In genomic region chr17:86518604-86519003, GRCm38 (mm10) we compare ENCODE assay signal across 18 mouse cellular contexts. TPM values are rescaled to one million over a fixed set of nuclear protein-coding genes. Genes with fewer than 3 reads are reported as not detected.
"Had no signal": no experiment of that assay in that cellular context is flagged by ENCODE, and none has a peak within 500 bp of the region (broad histone marks: within the 10 kb centered on the region; RNA-seq: fewer than 3 reads in every experiment).

No protein-coding gene starts in this region.

- DNase-seq: kidney, adult 11 months; kidney, adult 9 months; kidney, postnatal 14 days; layer of hippocampus, adult 9-11 months; layer of hippocampus, postnatal 36 days; left cerebral cortex, postnatal 4 days; lung, adult 18-20 months; midbrain, embryonic 14.5 days; spleen, adult 18-20 months; thymus, adult 18-20 months; thymus, postnatal 14 days had no signal

- H3K9me3 ChIP-seq: limb, embryonic 13.5 days; midbrain, embryonic 10.5 days; neural tube, embryonic 15.5 days had no signal

- H3K27ac ChIP-seq: limb, embryonic 13.5 days; liver, embryonic 14.5 days; midbrain, embryonic 10.5 days; neural tube, embryonic 15.5 days had no signal

- H3K9ac ChIP-seq: limb, embryonic 13.5 days; liver, embryonic 14.5 days; neural tube, embryonic 15.5 days had no signal

- H3K36me3 ChIP-seq: limb, embryonic 13.5 days; midbrain, embryonic 10.5 days; neural tube, embryonic 15.5 days had no signal

- H3K4me3 ChIP-seq: limb, embryonic 13.5 days; midbrain, embryonic 10.5 days; myocyte; neural tube, embryonic 15.5 days had no signal

- H3K4me1 ChIP-seq: midbrain, embryonic 10.5 days; neural tube, embryonic 15.5 days had no signal

- H3K27me3 ChIP-seq: limb, embryonic 13.5 days; neural tube, embryonic 15.5 days had no signal

- H3K4me2 ChIP-seq: limb, embryonic 13.5 days; neural tube, embryonic 15.5 days had no signal

RNA-seq across cellular contexts. Expression of gene Gm10309, which starts 13.6 kb away (rescaled TPM):
- total RNA-seq: layer of hippocampus, postnatal 36 days; left cerebral cortex, postnatal 4 days; liver, adult 2 months; megakaryocyte, adult 5-6 weeks had no signal
- polyA plus RNA-seq: liver, adult 2 months had no signal
